Mouse (Mus musculus) kidney, postnatal 36 days (tissue): ENCODE data around the gene Tgm1.

ENCODE experiments used
- DNase-seq, 2 experiments: peaks; one replicate each; pipeline ENCODE4 v3.0.0; 2021 to 2022; ENCODE audit warnings: mixed read lengths in 2 of 2

Gene Tgm1

DNA sequence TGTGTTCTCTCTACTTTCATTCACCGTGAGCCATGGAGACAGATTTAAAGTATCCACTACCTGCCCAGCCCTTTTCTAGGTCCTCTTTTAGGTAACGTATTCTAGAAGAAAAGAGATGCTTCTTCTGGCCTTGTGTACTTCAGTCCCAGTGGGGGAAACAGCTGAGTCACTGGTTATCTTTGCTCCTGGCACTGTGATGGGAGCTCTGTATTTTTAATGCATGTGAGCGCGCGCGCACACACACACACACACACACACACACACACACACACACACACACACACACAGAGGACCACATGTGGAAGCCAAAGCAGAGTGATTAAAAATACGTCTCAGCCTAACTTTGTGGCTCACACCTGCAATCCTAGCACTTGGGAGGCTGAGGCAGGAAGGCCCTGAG is 9.7 kb upstream of the Tgm1 start:
- no peak for DNase-seq

DNA sequence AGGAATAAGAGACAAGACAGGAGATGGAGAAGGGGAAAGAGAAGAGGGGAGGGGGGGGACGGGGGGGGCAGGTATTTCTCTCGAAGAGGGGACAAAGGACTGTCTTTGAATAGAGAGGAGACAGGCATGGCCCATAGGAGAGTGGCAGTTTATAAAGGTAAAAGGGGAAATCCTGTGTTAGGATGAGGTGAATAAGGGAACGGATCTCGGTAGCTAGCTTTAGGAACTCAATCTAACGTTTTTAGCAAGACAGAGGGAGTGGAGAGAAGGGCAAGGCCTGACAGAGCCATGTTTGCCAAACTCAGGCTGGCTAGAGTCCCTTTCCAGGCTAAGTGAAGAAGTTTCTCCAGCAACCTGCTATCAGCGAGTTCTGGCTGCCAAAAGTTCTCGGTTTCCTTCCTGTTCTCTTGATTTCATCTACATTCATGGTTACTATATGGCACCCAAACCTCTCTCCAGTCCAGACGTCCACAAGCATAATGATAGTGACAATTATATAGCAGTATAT is 8.8 kb upstream of the Tgm1 start:
- no peak for DNase-seq

DNA sequence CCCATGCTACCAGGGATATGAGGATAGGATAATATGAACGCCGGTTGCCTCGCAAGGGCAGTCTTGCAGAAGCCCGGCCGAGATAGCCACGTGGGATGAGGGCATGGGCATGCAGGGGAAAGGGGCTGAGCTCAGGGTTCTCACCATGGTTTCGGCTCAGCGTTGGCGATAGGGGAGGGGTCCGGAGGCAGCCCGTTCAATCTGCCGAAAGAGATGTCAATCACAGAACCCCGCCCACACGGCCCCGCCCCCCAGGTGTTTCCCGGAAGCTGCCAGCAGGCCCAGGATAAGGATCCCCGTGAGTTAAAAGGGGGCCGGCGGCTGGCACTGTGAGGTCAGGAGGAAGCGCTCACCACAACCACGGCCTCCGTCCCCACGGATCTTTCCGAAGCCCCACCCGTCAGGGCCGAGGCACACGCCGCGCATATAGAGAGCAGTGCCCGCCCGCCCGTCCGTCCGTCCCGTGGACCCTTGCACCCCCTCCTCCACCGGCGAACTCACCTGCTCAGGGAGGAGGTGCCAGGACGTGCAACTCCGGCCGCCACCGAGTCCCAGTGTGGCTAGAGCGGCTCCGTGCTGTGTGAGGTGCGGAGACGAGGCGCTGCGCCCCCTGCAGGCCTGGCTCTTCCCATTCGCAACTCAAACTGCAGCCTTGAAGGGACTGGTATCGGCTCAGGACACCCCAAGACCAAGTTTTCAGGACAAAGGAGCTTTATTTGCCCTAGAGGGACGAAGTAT is 8.1 kb upstream of the Tgm1 start, which contains the start of gene Rabggta:
Gene Rabggta, minus strand, starts transcription at position 564 of the 738 bp plus-strand sequence.
- DNase-seq, result peak; percentile 96 to 98

- peak; percentile 73 to 74 for DNase-seq
These were observed 7.3 kb upstream of the Tgm1 start for GRCm38 (mm10) chr14:55721076-55721475.

GRCm38 (mm10) chr14:55720666-55721065 is 6.9 kb upstream of the Tgm1 start:
- peak in 1 of 2 experiments; percentile 54 for DNase-seq

DNA sequence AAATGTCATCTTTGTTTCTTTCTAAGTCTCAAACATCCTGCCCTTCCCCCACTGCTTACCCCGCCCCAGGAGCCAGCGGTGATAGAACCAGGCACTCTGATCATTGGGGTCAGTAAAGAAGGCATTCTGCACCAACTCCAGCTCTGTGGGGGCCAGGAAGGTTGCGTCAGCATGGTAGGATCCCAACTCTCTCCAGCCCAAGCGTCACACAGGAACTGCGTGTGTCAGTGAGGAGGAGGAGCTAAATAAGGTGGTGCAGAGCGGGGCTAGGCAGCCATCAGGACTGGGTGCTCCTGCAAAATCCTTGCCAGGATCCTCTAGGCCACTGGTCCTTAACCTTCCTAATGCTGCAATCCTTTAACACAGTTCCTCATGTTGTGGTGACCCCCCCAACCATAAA is 6.0 kb upstream of the Tgm1 start:
- DNase-seq, result no peak

- DNase-seq, result peak; percentile 75 to 84
These were observed 3.2 kb upstream of the Tgm1 start for GRCm38 (mm10) chr14:55716884-55717283.

DNA sequence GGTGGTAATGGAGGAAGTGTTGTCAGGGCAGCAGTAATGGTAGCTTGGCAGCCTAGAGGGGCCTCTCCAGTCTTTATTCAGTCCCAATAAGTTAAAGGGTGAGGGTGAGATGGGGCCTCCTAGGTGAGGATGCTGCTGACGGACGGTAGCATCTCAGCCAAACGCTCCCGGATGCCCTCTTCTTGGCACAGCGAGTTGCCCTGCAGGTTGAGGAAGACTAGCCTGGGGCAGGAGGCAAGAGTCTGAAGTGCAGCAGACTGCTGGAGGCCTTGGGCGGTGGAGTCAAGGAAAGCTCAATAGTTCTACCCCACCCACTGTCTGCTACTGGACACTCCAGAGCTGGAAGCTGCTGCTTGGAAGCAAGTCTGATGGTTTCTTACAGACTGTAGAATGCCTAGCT is 2.5 kb upstream of the Tgm1 start:
- peak; percentile 68 to 73 for DNase-seq

- DNase-seq, result peak; percentile 46 to 69
These were observed 1.2 kb upstream of the Tgm1 start for GRCm38 (mm10) chr14:55714893-55715292.

- peak; percentile 83 to 85 for DNase-seq
These were observed 558 bp downstream of the Tgm1 start for GRCm38 (mm10) chr14:55713007-55713728.

DNA sequence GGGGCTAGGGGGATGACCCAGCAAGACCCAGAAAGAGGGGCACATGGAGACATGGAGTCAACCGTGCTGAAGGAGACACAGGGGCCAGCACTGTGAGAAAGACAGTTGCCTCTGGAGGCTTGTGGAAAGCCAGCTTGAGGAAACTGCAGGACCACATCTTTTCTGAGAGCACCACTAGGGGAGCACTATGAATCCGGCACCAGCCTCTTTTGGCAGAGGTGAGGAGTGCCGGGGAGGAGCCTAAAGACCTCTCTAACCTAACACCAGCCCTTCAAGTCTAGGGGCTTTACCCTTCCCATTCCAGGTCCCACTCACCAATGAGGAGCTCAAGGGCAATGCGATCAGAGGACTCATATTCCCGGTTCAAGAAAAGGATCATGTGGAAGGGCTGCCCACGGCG is 1.9 kb downstream of the Tgm1 start:
- peak in 1 of 2 experiments; percentile 34 for DNase-seq

- DNase-seq, result no peak
These were observed 4.2 kb downstream of the Tgm1 start for GRCm38 (mm10) chr14:55709509-55709908.

DNA sequence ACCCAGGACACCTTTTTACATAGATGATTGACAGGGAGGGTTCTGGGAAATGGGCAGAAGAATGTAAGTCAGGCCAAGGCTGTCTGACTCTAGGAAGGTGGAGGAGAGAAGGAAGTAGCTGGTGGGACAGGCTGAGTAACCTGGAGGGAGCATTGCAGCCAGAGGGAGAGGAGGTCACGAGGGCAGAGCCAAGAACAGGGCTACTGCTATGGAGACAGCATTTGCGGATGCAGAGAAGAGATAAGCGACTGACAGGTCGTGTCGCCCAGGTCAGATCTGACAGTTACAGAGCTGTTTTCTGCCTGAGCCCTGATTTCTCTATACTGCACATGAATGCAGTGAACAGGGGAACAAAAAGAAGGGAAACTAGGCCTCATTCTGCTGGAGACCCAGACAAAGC is 6.3 kb downstream of the Tgm1 start:
- no peak for DNase-seq

DNA sequence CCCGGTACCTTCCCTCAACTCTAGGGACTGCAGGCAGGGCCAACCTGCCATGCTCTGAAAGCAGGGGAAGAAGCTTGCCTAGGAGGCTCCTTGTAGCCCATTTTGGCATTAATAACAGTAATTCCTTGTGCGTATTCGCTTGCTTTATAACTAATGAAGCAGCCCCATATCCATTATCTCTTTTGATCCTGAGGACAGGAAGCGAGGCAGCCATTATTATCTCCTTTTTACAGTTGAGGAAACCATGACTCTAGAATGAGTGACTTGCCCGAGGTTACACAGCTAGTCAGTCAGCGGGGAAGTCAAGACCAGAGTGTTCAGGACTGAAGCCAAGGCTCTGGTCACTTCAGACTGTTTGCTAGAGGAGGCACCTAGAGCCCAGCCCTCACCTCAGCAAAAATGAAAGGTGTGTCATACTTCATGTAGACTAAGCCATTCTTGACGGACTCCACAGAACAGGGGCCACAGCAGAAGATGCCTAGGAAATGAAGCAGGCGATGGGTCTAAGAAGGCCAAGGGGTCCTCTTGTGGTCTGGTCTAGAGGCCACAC is 7.6 kb downstream of the Tgm1 start:
- no peak for DNase-seq

DNA sequence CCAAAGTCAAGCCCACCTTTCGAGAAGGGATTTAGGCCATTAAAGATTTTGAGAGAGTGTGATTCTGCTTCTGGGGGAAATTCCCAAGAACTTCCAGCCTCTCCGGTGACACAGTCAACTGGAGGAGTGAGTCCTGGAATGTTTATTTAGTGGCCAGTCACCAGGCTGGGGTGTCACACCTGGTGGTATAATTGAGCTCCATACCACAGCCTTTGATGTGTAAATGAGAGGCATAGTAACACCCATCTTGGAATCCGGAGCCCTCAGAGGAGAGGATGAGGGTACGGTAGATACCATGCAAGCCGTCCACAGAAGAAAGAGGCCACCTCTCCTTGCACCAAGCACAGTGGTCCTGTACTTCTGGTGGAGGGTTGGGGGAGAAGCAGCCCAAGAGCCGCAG is 11.0 kb downstream of the Tgm1 start:
- no peak for DNase-seq

DNA sequence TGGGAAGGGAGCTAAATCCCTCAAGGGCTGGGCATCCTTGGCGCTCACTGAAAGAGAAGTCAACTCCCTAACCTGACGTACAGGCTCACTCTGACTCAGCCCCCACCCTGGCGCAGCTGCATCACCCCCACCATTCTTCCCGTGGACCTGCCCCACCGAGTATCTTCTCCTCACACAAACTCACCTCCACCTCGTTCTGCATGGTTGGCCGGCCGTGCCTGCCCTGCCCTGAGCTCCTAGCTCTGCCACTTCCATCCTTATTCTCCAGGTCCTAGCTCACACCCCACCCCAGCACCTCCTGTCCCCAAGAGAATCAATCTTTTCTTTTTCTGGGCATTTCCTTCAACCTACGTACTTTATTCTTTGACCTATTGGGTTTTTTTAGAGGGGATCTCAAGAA is 12.6 kb downstream of the Tgm1 start:
- peak in 1 of 2 experiments; percentile 22 for DNase-seq

DNA sequence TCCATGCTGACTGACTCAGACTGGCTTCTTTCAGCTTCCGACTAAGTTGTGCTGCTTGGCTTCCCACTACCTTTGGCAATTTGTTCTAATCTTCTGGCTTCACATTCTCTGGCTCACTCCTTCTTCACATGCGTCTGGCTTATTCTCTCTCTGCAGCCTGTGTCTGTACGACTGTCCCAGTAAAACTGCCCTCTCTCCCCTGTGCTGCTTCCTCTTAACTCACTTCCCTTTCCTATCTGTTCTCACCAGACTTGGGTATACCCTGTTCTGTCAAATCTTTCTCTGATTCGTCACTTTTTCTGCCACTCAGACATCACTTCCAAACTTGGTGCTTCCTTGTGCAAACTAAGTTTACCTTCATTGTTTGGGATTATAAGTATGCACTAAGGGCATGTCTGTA is 16.5 kb downstream of the Tgm1 start:
- no peak for DNase-seq

DNA sequence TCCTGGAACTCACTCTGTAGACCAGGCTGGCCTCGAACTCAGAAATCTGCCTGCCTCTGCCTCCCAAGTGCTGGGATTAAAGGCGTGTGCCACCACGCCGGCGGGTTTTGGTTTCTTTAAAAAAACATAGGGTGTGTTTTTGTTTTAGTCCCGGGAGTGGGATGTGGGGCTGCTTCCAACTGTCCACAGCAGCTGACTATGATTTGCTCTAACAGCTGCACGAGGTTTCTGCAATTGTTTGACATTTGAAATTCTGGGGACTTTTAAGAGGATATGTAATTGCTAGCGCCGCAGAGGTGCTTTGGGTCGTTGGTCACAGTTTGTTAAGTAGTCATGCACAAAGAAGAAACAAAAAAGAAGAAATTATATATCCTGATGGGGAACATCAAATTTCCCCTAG is 24.3 kb downstream of the Tgm1 start:
- DNase-seq, result no peak

- DNase-seq, result no peak
These were observed 31.6 kb downstream of the Tgm1 start for GRCm38 (mm10) chr14:55682118-55682493.

GRCm38 (mm10) chr14:55681160-55682117 is 32.3 kb downstream of the Tgm1 start, which contains the start of gene Tinf2:
TSS of gene Tinf2 (minus strand) at chr14:55681820.
- peak; percentile 96 for DNase-seq

DNA sequence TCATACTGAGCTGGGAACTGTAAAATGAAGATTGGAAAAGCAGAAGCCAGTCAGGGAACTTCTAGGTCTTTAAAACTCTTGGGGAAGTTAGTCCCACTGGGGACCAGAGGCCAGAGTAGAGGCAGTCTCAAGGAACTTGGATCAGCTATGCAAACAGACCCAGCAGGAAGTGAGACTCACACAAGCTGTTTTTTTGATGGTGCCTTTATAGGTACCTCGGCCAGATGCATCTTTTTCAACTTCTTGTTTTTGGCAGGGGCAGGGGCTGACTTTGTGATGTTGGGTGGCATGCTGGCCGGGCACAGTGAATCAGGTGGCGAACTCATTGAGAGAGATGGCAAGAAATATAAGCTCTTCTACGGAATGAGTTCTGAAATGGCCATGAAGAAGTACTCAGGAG is 36.1 kb downstream of the Tgm1 start:
- DNase-seq, result no peak

DNA sequence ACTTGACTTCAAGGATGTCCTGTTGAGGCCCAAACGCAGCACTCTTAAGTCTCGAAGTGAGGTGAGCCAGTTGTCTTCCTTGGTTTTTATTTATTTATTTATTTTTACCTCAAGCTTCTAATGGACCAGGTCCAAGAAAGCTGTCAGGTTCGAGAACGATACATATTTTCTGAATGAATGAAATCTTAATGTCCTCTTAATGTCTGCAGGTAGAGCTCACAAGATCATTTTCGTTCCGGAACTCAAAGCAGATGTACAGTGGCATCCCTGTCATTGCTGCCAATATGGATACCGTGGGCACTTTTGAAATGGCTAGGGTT is 41.0 kb downstream of the Tgm1 start:
- DNase-seq, result no peak
